Mouse (Mus musculus): ENCODE measurements around the gene Rnf151.

GRCm38 (mm10) chr17:24676187-24676586, 41.7 kb downstream of the Rnf151 start:
- TF ChIP-seq CTCF (IDR thresholded peaks at IDR 0.05; ENCODE audit: extremely low read depth, insufficient read depth, insufficient read length, insufficient replicate concordance) (peak; percentile 67; the same call in 1 of the 2 replicates), POLR2A (IDR thresholded peaks at IDR 0.05; ENCODE audit: low read depth, low read length) (no peak)

Data from spleen, adult 2 months (tissue).